Mouse (Mus musculus) granulocyte monocyte progenitor cell, adult 5-6 weeks (primary cell): ENCODE data around the gene Pld1. TPM values are rescaled to one million over a fixed set of nuclear protein-coding genes. Genes with fewer than 3 reads are reported as not detected.
"Not testable (repeated sequence)": the region's sequence is repeated elsewhere in the genome, so short reads cannot be mapped to it uniquely, and the experiment has no call there.

Source experiments
- ATAC-seq: replicated peaks from 2 replicates; pipeline ENCODE4 v1.8.0; 2016; ENCODE audit warnings: mild to moderate bottlenecking, moderate TSS enrichment, inconsistent platforms; ENCODE audit not compliant: poor library complexity, severe bottlenecking
- total RNA-seq, 2 experiments: library from RNA; stranded (forward) in 1 of 2; stranded (reverse) in 1 of 2; fragments of 200-712, 200-1000 nt in 1 of 2; fragments of >200 nt in 1 of 2; fragmentation: Nextera tagmentation in 1 of 2; gene quantifications; 2 replicates each; pipeline ENCODE4 v1.2.3; 2014 to 2017

Gene Pld1
- total RNA-seq, 2 experiments from 2014 or later, result 9.0 to 9.9 TPM

DNA sequence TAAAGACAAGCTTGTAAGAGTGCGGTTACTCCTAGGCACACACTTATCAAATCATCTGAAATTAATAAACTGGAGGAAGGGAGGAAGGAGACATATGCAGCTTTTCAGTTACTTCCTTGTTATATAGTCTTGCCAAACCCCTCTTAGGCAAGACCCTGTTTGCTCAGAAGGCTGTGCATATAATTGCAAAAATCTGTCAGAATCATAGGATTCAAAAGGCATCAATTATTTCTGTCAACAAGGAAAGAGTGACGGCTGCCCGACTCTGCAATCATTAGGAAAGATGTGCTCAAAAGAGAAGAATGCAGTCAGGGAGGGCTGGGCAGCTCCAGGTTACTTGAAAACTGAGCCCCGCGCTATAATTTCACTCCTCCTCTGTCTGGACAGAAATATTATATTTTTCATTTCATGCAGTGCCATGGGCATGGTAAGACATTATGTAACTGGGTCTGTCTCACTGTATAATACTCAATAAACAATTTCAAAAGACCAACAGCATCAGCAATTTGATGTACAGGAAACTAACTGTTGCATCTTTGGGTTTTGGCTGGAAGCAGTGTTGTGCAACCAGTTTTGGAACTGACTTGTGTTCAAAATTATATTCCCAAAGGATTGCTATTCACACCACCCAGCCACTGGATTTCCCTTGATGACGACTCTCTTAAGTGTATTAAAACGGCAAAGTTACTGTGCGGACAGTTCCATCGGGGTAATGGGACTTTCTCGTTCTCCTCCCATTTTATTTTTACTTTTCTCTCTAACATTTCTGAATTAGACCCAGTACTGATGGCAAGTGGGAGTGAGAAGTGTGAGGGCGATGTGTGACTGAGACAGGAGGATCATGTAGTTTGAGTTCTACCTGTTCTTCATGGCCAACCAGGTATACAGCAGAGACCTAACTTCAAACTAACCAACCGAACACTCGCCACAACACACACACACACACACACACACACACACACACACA lies 1.1 kb upstream of the Pld1 start:
- ATAC-seq, result peak; percentile 64

DNA sequence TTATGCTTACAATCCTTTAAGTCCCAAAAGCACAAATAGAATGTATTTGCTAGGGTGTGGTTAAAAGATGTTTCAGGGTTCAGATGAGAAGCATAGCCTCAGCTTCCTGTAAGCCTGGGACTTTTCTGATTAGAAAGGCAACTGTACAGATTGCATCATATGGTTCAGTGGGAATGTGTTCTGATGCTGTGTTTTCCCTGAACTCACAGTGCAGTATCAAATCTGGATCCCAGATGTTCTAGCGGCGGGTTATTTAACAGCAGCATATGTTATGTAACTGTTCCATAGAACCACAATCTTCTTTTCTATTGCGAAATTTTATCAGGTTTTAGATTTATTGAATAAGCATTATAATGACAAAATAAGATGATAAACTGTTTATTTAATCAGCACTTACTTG lies 3.1 kb downstream of the Pld1 start:
- no peak for ATAC-seq

DNA sequence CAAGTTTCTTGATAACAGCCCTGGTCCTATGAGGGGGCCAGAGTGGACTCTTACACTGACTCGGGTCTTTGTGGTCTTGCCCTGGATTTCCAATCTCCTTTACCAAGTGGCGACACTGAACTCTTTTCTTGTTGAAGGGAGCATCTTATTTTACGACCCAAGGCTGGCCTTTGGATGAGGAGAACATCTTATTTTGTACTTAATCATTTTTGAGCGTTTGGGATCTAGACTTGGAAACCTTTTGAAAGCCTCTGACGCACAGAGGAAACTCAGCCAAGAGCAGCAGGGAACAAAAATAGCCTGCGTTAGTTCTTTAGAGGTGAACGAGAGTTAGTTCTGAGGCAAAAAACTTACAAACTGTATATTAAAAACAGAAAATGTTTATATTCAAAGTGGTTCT lies 4.5 kb downstream of the Pld1 start:
- ATAC-seq, result no peak

DNA sequence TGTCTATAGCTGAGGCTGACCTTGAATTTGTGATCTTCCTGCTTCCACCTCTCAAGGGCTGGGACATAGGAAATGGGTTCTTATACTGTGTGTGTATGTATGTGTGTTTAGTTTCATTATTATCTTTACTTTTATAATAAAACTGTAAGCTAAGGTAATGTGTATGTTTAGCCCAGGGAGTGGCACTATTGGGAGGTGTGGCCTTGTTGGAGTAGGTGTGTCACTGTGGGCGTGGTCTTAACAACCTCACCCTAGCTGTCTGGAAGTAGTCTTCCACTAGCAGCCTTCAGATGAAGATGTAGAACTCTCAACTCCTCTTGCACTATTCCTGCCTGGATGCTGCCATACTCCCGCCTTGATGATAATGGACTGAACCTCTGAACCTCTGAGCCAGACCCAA lies 6.9 kb downstream of the Pld1 start:
- ATAC-seq, result not testable (repeated sequence)

DNA sequence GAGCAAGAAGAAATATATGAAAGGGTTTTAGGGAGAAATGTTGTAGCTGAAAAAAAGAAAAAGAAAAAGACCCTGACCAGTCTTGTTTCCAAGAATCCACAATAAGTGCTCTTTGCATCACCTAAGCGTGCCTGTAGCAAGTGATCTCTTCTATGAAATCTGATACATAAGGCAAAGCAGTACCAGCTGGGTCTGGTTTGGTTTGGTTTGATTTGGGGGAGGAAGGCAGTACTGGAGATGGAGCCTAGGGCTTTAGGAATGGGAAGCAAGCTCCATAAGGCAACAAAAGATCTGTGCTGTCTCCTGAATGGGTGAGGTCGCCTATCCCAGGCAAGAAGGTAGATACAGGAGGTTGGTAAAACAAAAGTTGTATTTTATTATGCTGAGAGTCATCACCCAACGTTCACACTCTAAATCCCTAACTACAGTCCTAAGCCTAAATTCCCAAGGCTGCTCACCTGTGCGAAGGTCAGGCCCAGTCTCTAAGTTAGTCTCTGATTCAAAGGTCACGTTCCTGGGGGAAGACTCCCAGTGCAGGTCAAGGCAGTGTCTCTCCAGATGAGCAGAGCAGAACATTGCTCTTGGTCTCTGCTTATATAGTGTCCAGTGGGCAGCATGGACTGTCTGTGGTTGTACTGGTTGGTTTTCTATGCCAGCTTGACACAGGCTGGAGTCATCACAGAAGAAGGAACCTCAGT lies 10.8 kb downstream of the Pld1 start:
- no peak for ATAC-seq

DNA sequence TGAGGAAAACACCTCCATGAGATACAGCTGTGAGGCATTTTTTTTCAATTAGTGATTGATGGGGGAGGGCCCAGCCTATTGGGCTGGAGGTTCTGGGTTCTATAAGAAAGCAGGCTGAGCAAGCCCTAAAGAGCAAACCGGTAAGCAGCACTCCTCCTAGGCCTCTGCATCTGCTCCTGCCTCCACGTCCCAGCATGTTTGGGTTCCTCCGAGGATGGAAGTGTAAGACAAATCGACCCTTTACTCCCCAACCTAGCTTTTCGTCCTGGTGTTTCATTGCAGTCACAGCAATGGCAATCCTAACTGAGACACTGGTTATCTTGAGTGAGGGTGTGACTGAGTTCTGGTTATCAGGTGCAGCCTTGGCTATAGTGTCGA lies 11.4 kb downstream of the Pld1 start:
- ATAC-seq, result no peak

DNA sequence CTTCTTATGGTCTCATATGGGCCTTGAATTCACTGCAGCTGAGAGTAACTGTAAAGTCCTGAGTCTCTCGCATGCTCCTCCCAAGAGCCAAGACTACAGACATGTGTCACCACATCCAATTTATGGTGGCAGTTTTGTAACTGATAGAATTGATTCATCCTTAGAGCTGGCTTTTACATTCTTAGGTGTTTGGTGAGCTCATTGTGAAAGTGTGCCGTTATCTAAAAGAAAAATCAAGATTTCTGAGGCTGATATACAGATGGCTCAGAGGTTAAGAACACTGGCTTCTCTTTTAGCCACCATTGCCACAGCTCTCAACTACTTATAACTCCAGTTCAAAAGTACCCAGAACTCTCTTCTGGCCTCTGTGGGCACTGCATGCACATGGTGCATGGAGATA lies 12.2 kb downstream of the Pld1 start:
- no peak for ATAC-seq

DNA sequence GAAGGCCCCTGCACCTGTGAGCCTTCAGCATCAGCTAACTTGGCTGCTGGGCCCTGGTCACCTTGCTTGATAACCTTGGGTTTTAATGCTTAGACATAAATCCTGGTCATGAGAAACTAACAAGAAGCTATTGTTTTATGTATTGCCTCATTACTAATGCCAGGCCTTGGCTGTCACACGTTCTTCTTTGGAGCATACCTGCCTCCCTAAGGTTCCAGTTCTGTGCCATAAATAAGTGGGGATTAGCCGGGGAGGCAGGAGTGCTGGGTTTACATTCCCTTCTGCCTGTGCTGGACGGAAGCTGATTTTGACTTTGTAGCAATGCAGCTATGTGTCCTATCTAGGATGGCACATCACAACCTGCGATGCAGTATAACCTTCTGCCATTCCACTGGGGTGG lies 13.2 kb downstream of the Pld1 start:
- ATAC-seq, result no peak

DNA sequence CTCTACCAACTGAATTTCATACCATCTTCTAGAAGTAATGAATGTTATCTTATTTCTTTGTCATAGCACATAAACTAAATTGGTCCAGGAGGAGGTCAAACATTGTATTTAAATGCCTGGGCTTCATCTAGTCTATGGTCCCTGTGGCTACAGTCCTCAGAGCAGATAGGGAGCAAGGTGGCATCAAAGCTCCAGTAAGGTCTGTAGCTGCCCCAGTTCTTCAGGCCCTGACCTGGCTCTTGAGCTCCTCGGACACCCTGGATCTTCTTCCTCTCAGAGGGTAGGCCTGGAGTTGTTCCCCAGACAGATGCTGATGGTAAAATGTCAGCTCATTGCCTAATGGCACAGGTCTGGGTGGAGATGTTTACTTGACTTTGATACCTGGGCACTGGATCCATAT lies 17.5 kb downstream of the Pld1 start:
- no peak for ATAC-seq

DNA sequence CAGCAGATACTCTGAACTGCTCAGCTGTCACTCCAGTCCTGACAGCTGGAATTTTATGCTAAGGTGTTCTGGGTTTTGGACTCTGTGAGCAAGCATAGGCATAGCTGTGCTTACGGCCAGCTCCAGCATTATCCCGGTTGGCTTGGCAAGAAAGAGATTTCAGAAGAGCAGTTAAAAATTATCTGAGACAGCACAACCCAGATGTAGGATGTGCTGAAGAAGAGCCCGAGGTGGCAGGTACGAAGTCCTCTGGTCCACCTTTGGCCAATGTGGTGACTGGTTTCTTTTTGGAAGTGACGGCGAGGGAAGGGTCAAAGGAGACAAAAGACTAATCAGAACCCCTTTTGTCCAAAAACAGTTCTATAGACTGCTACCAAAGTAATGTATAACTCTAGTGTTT lies 20.7 kb downstream of the Pld1 start:
- no peak for ATAC-seq

DNA sequence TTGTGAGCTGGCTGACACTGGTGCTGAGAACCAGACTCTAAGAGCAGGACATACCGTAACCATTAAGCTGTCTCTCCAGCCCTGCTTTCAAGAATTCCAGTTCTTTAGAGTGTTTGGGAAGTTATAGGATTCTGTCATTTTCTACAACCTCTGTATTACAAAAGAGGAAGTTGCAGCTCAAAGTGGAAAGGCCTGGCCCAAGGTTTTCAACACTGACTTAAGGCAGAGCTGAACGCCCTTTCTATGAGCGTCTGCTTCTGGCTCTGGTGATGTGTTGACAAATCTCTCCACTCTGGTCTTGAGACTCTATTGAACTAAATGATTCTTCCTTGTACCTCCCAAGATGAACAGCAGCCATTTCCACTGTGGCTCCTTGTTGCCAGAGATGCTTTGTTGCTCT lies 22.7 kb downstream of the Pld1 start:
- peak; percentile 71 for ATAC-seq

DNA sequence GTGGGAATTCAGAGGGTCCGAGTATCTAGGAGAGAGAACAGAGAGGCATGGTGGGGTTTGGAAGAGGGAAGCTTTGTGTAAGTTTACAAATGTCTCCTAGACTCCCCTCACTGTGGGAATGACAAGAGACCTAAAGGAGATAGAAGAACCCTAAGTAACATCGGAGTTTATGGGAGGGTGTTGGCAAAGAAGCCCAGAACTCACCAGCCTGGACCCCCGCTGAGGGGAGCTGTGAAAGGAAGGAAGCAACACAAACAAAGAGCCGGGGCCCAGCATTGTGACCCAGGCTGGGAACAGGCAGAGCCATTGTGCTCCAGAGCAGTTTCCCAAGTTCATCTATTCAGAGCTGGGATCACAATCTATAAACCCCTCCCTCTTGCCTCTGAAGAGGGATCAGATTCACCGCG lies 25.3 kb downstream of the Pld1 start:
- ATAC-seq, result no peak

DNA sequence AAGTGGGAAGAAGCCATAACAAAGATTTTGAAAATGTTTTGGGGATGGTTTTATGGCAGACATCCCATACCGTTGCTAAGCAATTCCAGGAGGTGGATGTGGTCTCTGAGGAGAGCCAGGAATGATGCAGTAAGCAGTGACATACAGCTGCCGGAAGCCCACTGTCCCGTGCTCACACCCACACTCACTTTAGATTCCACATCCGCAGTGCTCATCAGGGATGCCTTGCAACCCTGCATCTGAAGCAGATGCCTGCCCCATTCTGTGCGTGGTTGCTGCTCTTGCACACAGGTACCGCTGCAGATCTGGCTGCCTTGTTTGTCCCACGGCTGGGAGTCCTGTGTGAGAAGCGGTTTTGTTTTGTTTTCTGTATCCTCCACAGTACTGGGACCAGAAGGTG lies 30.2 kb downstream of the Pld1 start:
- ATAC-seq, result no peak

DNA sequence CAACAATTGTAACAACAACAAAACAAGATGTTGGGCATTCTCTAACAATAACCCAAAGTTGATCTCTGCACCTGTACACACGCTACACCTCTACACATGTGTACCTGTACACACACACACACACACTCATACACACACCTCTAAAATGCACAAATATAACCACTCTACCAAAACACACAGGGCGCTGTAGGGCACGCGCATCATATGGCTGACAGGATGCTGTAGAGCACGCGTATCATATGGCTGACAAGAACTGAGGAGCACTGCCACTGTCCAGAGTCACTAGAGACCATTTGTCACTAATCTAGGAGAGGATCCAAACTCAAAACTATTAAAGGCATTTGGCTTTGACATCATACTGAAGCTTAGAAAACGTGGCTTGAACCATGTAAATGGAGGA lies 35.4 kb downstream of the Pld1 start:
- ATAC-seq, result no peak

DNA sequence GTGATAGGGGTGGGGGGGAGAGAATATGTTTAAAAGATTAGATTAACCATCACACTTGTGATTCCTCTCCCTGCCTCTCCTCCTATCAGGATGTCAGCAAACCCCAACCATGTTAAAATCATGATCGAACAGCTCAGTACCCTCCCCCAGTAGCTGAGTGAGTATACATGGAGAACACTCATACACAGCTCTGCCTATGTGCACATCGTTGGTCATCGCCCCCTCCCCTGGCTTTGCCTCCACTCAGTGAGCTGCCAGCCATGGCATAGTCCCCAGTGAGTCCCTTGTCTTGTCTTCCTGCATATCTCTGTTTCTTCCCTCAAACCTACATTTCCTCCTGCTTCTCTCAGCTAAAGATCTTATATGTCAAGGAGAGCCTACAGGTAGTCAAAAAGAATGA lies 36.5 kb downstream of the Pld1 start:
- ATAC-seq, result no peak

DNA sequence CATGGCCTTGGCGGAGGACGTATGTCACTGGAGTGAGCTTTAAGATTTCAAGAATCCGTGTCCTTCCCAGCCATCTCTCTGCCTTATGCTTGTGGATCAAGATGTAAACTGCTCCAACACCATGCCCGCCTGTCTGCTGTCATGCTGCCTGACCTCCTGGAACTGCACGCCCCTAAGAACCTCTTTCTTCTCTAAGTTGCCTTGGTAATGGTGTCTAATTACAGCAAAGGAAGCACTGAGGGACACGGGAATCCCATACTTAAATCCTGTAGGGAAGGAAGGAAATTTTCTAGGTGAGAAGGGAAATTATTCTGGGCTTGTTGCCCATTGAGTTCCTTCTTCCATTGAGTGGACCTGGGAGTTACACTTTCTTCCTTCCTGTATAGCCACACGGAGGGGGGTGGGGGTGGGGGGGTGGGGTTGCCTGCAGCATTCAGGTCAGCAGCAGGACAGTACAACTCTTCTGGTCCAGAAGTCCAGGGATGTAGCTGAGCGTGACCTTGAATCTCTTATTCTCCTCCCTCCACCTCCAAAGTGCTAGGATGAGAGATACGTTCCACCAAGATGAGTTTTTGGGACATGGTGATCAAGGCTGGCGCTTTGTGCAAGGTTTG lies 38.5 kb downstream of the Pld1 start:
- no peak for ATAC-seq

DNA sequence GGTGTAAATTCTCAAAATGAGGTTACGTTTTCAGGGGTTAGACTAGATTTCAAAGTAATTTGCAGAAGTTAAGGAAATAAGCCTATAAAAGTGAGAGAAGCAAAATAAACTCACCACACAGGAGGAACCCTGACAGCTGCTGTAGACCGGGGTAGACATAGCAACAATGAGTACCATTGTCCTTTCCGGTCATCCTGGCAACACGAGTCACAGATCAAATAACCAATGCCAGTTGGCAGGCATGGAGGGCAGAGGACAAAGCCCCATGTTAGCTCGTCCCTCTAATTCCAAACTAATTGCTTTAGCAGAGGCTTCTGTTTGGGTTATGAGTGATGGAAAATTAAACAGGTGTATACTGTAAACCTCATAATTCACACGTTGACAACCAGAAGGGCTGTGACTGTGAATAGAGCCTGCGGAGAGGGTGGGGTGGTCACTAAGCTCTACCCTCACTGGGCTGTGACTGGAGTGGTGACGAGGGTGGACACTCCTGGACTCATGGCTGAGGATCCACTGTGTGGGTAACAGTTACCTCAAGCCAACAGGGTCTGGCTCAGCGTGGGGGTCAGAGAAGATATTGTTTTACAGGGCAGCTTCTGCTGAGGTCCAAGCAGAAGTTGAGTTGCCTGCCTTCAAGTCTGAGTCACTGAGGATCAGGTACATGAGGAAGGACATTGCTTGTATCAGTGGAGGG lies 39.7 kb downstream of the Pld1 start:
- ATAC-seq, result no peak

DNA sequence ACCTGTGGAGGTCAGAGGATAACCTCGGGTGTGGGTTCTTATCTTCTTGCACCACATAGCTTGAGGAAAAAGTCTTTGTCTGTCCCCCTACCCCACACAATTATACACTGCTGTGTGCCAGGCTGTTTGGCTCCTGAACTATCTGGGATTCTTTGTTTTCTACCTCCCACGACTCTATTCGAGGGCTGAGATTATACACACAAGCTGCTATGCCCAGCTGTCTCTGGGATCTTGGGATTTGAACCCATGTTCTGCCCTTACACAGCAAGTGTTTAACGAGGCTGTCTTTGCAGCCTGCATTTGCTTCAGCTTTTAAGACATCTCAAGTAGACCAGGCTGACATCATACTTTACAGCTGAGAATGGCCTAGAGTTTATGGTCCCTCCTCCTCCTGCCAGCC lies 43.1 kb downstream of the Pld1 start:
- no peak for ATAC-seq

DNA sequence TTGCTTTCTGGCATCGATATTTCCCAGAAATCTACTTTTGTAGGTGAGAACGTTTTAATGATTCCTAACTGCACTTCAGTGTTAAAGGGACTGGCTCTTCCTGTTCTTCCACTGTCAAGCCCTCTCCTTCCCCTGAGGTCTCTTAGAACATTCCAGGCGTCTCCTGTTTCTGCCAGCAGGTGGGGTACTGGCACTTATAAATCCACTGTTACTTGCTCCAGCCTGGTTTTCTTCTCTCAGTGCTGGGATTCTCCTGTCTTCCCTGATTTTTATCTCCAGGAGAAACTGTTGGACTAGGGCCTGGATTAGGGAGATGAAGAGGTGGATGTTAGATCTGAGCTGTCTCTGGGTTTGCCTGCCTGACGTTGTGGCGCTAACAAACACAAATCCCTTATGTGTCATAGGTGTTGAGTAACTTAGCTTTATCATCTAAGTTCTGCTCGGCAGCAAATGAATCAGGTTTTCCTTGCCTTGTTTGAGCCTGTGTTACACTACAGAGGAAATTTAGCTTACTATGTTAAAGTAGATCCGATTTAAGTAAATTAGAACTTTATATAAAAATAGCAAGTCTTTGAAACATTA lies 44.0 kb downstream of the Pld1 start:
- ATAC-seq, result peak; percentile 57; the same call in 1 of the 2 replicates

DNA sequence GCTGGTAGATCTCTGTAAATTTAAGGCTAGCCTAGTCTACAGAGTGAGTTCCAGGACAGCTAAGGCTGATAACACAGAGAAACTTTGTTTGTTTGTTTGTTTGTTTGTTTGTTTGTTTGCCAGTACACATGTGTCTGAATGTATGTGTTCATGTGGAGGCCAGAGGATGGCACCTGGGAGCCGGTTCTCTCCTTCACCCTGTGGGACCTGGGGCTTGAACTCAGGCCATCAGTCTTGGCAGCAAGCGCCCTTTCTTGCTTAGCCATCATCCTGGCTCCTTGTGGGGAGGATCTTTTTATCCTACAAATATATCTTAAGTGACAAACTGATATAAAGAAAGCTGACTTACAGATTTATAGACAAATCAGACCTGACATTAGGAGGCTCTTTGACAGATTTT lies 44.8 kb downstream of the Pld1 start:
- ATAC-seq, result no peak
